Mouse (Mus musculus): ENCODE results near the gene Gm13088. TPM values are rescaled to one million over a fixed set of nuclear protein-coding genes. Genes with fewer than 3 reads are reported as not detected.
"Not testable (repeated sequence)": the region's sequence is repeated elsewhere in the genome, so short reads cannot be mapped to it uniquely, and the experiment has no call there.

Gm13088 gene
- not detected in 2 replicates for polyA plus RNA-seq (2016; fragmentation: Nextera tagmentation; extraction: Ambion mirVana)

GRCm38 (mm10) chr4:143657146-143657545 is at the start of gene Gm13088:
Gene Gm13088 (minus strand): TSS chr4:143657246.
- not testable (repeated sequence) for H3K4me1 ChIP-seq (replicated peaks); H3K36me3 ChIP-seq; H3K4me3 ChIP-seq; DNase-seq (ENCODE audit: low spot score); H3K27ac ChIP-seq; H3K27me3 ChIP-seq (ENCODE audit: insufficient read depth, poor library complexity, severe bottlenecking)
- peaks cover 34% of the 10 kb centered on the region for H3K9me3 ChIP-seq

DNA sequence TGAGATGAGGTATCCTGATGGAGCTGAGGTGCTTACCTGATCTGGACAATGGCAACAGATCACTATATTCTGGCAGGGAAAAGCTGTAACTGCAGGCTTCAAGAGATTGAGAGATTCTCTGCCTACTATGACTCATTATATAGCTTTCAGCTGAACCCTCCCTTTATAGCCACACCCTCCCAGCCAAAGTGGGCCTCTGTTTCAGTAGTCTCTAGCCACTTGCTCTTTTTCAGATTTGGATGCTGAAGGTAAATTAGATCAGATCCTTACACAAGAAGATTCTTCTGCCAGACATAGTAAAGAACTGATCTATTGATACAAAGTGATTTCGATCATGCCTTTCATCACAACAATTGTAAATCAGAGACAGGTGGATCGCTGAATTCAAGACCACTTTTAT is 45.6 kb upstream of the Gm13088 start, which contains the start of gene Gm13089:
Gene Gm13089, minus strand, starts transcription at position 101 of the 400 bp plus-strand sequence.
- H3K4me3 ChIP-seq, result no peak within 1 kb of the TSS
- DNase-seq (ENCODE audit: low spot score), result no peak
- H3K4me1 ChIP-seq (replicated peaks), result no peaks in the 10 kb centered on the region
- H3K27me3 ChIP-seq (ENCODE audit: insufficient read depth, poor library complexity, severe bottlenecking), result no peaks in the 10 kb centered on the region
- H3K27ac ChIP-seq, result no peak within 1 kb of the TSS
- 79% methylated on average over 2 of the region's 2 CpGs for WGBS
- H3K9me3 ChIP-seq, result peaks cover 60% of the 10 kb centered on the region
- no peaks in the 10 kb centered on the region for H3K36me3 ChIP-seq

DNA sequence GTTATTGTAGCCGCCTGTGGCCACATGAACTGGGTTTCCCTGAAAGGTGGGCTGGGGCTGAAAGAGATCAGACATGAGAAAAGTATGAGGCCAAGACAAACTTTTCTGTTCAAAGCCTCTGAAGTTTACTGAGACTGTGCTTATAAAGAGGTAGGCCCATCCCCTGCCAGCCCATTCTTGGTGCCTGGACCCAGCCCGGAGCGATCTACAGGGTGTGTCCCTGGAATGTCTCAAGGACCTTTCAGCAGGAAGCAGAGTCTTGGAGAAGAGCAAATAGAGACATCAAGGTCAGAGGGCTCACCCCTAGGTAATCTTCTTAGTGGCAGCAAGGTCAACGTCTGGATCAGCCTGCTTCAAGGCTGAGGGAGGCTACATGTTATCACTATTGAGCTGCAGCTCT is 38.9 kb downstream of the Gm13088 start:
- H3K4me1 ChIP-seq (replicated peaks); DNase-seq (ENCODE audit: low spot score); H3K27me3 ChIP-seq (ENCODE audit: insufficient read depth, poor library complexity, severe bottlenecking); H3K4me3 ChIP-seq; H3K36me3 ChIP-seq; H3K27ac ChIP-seq: not testable (repeated sequence)
- WGBS, result 81% methylated on average over 4 of the region's 4 CpGs
- H3K9me3 ChIP-seq, result peaks cover 38% of the 10 kb centered on the region

DNA sequence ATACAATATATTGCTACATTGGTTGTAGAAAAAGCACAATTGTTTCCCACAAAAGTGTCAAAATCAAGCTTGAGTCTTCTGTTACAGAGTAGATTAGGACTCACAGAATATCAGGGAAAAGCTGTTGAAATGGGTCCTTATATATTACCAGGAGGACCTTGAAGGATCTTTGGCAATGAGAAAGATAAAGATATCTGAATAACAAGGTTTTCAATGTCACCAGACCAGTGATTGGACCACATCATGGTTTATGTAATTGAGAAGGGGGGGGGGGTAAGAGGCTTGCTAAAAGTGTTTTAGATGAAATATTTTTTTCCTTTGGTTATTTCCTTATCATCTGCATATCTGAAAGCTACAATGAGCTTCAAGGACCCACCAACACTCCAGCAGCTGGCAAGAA is 42.3 kb downstream of the Gm13088 start, which contains the start of gene Gm13083:
Gene Gm13083, plus strand, starts transcription at position 301 of the 400 bp plus-strand sequence.
- not testable (repeated sequence) for H3K27ac ChIP-seq; H3K4me3 ChIP-seq; H3K27me3 ChIP-seq (ENCODE audit: insufficient read depth, poor library complexity, severe bottlenecking); H3K36me3 ChIP-seq; DNase-seq (ENCODE audit: low spot score); H3K4me1 ChIP-seq (replicated peaks)
- H3K9me3 ChIP-seq, result peaks cover 37% of the 10 kb centered on the region

- H3K4me3 ChIP-seq; H3K27me3 ChIP-seq (ENCODE audit: insufficient read depth, poor library complexity, severe bottlenecking); H3K4me1 ChIP-seq (replicated peaks); H3K36me3 ChIP-seq; H3K27ac ChIP-seq; DNase-seq (ENCODE audit: low spot score): not testable (repeated sequence)
- 86% methylated on average over 9 of the region's 9 CpGs for whole genome bisulfite sequencing
- H3K9me3 ChIP-seq, result peaks cover 27% of the 10 kb centered on the region
These were observed 45.1 kb downstream of the Gm13088 start for GRCm38 (mm10) chr4:143611927-143612326.

Other genes starting within 250 kb of the Gm13088 start
- gene Pramef8, start 244.8 kb downstream of the Gm13088 start, polyA plus RNA-seq (2016; fragmentation: Nextera tagmentation; extraction: Ambion mirVana), result 18.2 and 21.9 TPM in 2 replicates
- gene Oog4, start 206.9 kb downstream of the Gm13088 start, polyA plus RNA-seq (2016; fragmentation: Nextera tagmentation; extraction: Ambion mirVana), result not detected in 2 replicates
- gene Gm13043, start 145.9 kb downstream of the Gm13088 start, polyA plus RNA-seq (2016; fragmentation: Nextera tagmentation; extraction: Ambion mirVana), result not detected in 2 replicates
- gene Gm13040, start 121.3 kb downstream of the Gm13088 start, polyA plus RNA-seq (2016; fragmentation: Nextera tagmentation; extraction: Ambion mirVana), result not detected in 2 replicates
- not detected in 2 replicates for gene BC080695, start 105.5 kb downstream of the Gm13088 start, polyA plus RNA-seq (2016; fragmentation: Nextera tagmentation; extraction: Ambion mirVana)
- gene Gm13057, start 105.5 kb downstream of the Gm13088 start, polyA plus RNA-seq (2016; fragmentation: Nextera tagmentation; extraction: Ambion mirVana), result not detected in 2 replicates
- gene Gm13083, start 42.2 kb downstream of the Gm13088 start, polyA plus RNA-seq (2016; fragmentation: Nextera tagmentation; extraction: Ambion mirVana), result not detected in 2 replicates
- gene Gm13089, start 45.5 kb upstream of the Gm13088 start, polyA plus RNA-seq (2016; fragmentation: Nextera tagmentation; extraction: Ambion mirVana), result not detected in 2 replicates
- not detected in 2 replicates for gene Gm13078, start 62.2 kb upstream of the Gm13088 start, polyA plus RNA-seq (2016; fragmentation: Nextera tagmentation; extraction: Ambion mirVana)
- not detected in 2 replicates for gene Gm13023, start 132.1 kb upstream of the Gm13088 start, polyA plus RNA-seq (2016; fragmentation: Nextera tagmentation; extraction: Ambion mirVana)
- gene Gm13084, start 158.8 kb upstream of the Gm13088 start, polyA plus RNA-seq (2016; fragmentation: Nextera tagmentation; extraction: Ambion mirVana), result not detected in 2 replicates
- gene Gm13103, start 189.3 kb upstream of the Gm13088 start, polyA plus RNA-seq (2016; fragmentation: Nextera tagmentation; extraction: Ambion mirVana), result not detected in 2 replicates
- not detected in 2 replicates for gene Pramef6, start 243.1 kb upstream of the Gm13088 start, polyA plus RNA-seq (2016; fragmentation: Nextera tagmentation; extraction: Ambion mirVana)

All from hindbrain, embryonic 10.5 days (tissue).